8 mouse cellular contexts compared by ENCODE assay signal in genomic region chr7:19093537-19094385, GRCm38 (mm10). TPM values are rescaled to one million over a fixed set of nuclear protein-coding genes. Genes with fewer than 3 reads are reported as not detected.
DNase-seq lines count a peak whose midpoint lies in the region; ATAC-seq and TF ChIP-seq lines count a peak whose summit lies in the region.

No protein-coding gene starts in this region.

- TF ChIP-seq CTCF in liver, adult 2 months (IDR thresholded peaks at IDR 0.05; ENCODE audit: low read depth, low read length): no peak

- peak overlapping the region; percentile 87 for H3K4me3 ChIP-seq in heart, embryonic 10.5 days
- peak overlapping the region; percentile 78 for H3K4me3 ChIP-seq in kidney, embryonic 14.5 days (ENCODE audit: low read length)
- peak overlapping the region; percentile 76 for H3K4me3 ChIP-seq in liver, adult 2 months (ENCODE audit: insufficient read depth, low read depth, low read length)

- H3K4me1 ChIP-seq in heart, embryonic 10.5 days: peaks cover 64% of the 10 kb centered on the region
- H3K4me1 ChIP-seq in kidney, embryonic 14.5 days (ENCODE audit: control insufficient read depth, insufficient read depth, low read length): peaks cover 33% of the 10 kb centered on the region
- peaks cover 8% of the 10 kb centered on the region for H3K4me1 ChIP-seq in liver, adult 2 months (ENCODE audit: control insufficient read depth, insufficient read depth, low read length)

- peak overlapping the region; percentile 95 for H3K4me2 ChIP-seq in kidney, embryonic 14.5 days (replicated peaks; ENCODE audit: low read depth, low read length)

- peaks cover 39% of the 10 kb centered on the region; the same call in 1 of the 2 replicates for H3K36me3 ChIP-seq in heart, embryonic 10.5 days
- H3K36me3 ChIP-seq in kidney, embryonic 14.5 days (ENCODE audit: control insufficient read depth, insufficient read depth, low read length): peaks cover 22% of the 10 kb centered on the region
- H3K36me3 ChIP-seq in liver, adult 2 months (ENCODE audit: control insufficient read depth, insufficient read depth, low read length): no peaks in the 10 kb centered on the region
- no peaks in the 10 kb centered on the region for H3K36me3 ChIP-seq in splenic B cell, adult 2 months (ENCODE audit: control insufficient read depth, insufficient read depth, low read length, poor library complexity, severe bottlenecking)

- H3K9ac ChIP-seq in kidney, embryonic 14.5 days (ENCODE audit: low read depth, low read length): peak overlapping the region; percentile 92
- H3K9ac ChIP-seq in liver, adult 2 months (ENCODE audit: low read depth, low read length): peak overlapping the region; percentile 87

- ATAC-seq in erythroblast, adult 5-6 weeks (replicated peaks; ENCODE audit: low FRiP score, poor library complexity, severe bottlenecking): peak; percentile 67
- peak; percentile 86 for ATAC-seq in kidney, embryonic 14.5 days (ENCODE audit: low FRiP score, low TSS enrichment)

- no peaks in the 10 kb centered on the region for H3K9me3 ChIP-seq in heart, embryonic 10.5 days
- H3K9me3 ChIP-seq in kidney, embryonic 14.5 days (ENCODE audit: control insufficient read depth, low read length): no peaks in the 10 kb centered on the region

- peak; percentile 77 to 79 for DNase-seq in B cell, adult 2 months
- DNase-seq in adrenal gland, postnatal 25 days: peak; percentile 98
- DNase-seq in heart, embryonic 10.5 days (ENCODE audit: low spot score): peak; percentile 99
- peak; percentile 95 for DNase-seq in liver, adult 2 months (ENCODE audit: extremely low read depth, low read depth, low spot score)
- peak; percentile 87 for DNase-seq in naive thymus-derived CD4-positive, alpha-beta T cell, adult 2 months (ENCODE audit: low read depth)
- peak; percentile 82 for DNase-seq in splenic B cell, adult 2 months (ENCODE audit: low read depth, low spot score)

- H3K27ac ChIP-seq in heart, embryonic 10.5 days: peak overlapping the region; percentile 98
- H3K27ac ChIP-seq in kidney, embryonic 14.5 days (ENCODE audit: low read depth, low read length): peak overlapping the region; percentile 87
- peak overlapping the region; percentile 86 for H3K27ac ChIP-seq in liver, adult 2 months (replicated peaks; ENCODE audit: insufficient read depth, low read depth, low read length)

- peak; percentile 60 for TF ChIP-seq POLR2A in liver, adult 2 months (IDR thresholded peaks at IDR 0.05; ENCODE audit: extremely low read depth, insufficient read depth, low read length)

- H3K79me2 ChIP-seq in liver, adult 2 months (ENCODE audit: control insufficient read depth, insufficient read depth, low read length): peaks cover 3% of the 10 kb centered on the region; the same call in 1 of the 2 replicates

- H3K27me3 ChIP-seq in heart, embryonic 10.5 days (ENCODE audit: insufficient read depth, poor library complexity, severe bottlenecking): peaks cover 20% of the 10 kb centered on the region
- H3K27me3 ChIP-seq in kidney, embryonic 14.5 days (ENCODE audit: control insufficient read depth, insufficient read depth, low read length): no peaks in the 10 kb centered on the region
- H3K27me3 ChIP-seq in liver, adult 2 months (ENCODE audit: control insufficient read depth, insufficient read depth, low read length): no peaks in the 10 kb centered on the region
- peaks cover 1% of the 10 kb centered on the region for H3K27me3 ChIP-seq in splenic B cell, adult 2 months (ENCODE audit: control insufficient read depth, insufficient read depth, low read length, poor library complexity, severe bottlenecking)

- WGBS in heart, embryonic 10.5 days: under 1% methylated on average over 45 of the region's 45 CpGs
- 1% methylated on average over 45 of the region's 45 CpGs for WGBS in kidney, embryonic 14.5 days
- under 1% methylated on average over 45 of the region's 45 CpGs for WGBS in liver, adult 2 months

RNA-seq across cellular contexts. Expression of gene Six5, which starts 0.6 kb away (rescaled TPM):
- total RNA-seq in adrenal gland, postnatal 25 days (2021): 21.8 and 26.1 TPM in 2 replicates
- 0.42 TPM in 1 of 2 replicates, not detected in the other for total RNA-seq in erythroblast, adult 5-6 weeks (2015; ENCODE audit: low replicate concordance)
- total RNA-seq in erythroblast, adult 5-6 weeks (2017; ENCODE audit: low replicate concordance): not detected in 2 replicates
- 5.7 and 6.1 TPM in 2 replicates for polyA plus RNA-seq in heart, embryonic 10.5 days (2016; fragmentation: Nextera tagmentation; extraction: Ambion mirVana)
- 13.3 and 13.6 TPM in 2 replicates for polyA plus RNA-seq in kidney, embryonic 14.5 days (2014; fragmentation: Nextera tagmentation; extraction: Ambion mirVana)
- 1.8 and 2.3 TPM in 2 replicates for total RNA-seq in liver, adult 2 months (2014; rRNA removed)
- 5.2 and 8.7 TPM in 2 replicates for polyA plus RNA-seq in liver, adult 2 months (2012; rRNA removed)

RNA-seq across cellular contexts. Expression of gene Dmpk, which starts 10.1 kb away (rescaled TPM):
- total RNA-seq in adrenal gland, postnatal 25 days (2021): 106 and 114 TPM in 2 replicates
- total RNA-seq in erythroblast, adult 5-6 weeks (2015; ENCODE audit: low replicate concordance): 3.8 TPM in 1 of 2 replicates, not detected in the other
- 4.3 and 6.0 TPM in 2 replicates for total RNA-seq in erythroblast, adult 5-6 weeks (2017; ENCODE audit: low replicate concordance)
- 16.9 and 17.7 TPM in 2 replicates for polyA plus RNA-seq in heart, embryonic 10.5 days (2016; fragmentation: Nextera tagmentation; extraction: Ambion mirVana)
- 12.1 and 14.9 TPM in 2 replicates for polyA plus RNA-seq in kidney, embryonic 14.5 days (2014; fragmentation: Nextera tagmentation; extraction: Ambion mirVana)
- 13.6 and 24.8 TPM in 2 replicates for total RNA-seq in liver, adult 2 months (2014; rRNA removed)
- 60.0 and 76.4 TPM in 2 replicates for polyA plus RNA-seq in liver, adult 2 months (2012; rRNA removed)

RNA-seq across cellular contexts. Expression of gene Dmwd, which starts 17.7 kb away (rescaled TPM):
- total RNA-seq in adrenal gland, postnatal 25 days (2021): 53.1 and 64.1 TPM in 2 replicates
- 1.9 and 3.1 TPM in 2 replicates for total RNA-seq in erythroblast, adult 5-6 weeks (2015; ENCODE audit: low replicate concordance)
- 1.0 and 2.6 TPM in 2 replicates for total RNA-seq in erythroblast, adult 5-6 weeks (2017; ENCODE audit: low replicate concordance)
- polyA plus RNA-seq in heart, embryonic 10.5 days (2016; fragmentation: Nextera tagmentation; extraction: Ambion mirVana): 14.8 and 18.0 TPM in 2 replicates
- polyA plus RNA-seq in kidney, embryonic 14.5 days (2014; fragmentation: Nextera tagmentation; extraction: Ambion mirVana): 20.5 and 23.2 TPM in 2 replicates
- total RNA-seq in liver, adult 2 months (2014; rRNA removed): 4.5 and 6.7 TPM in 2 replicates
- polyA plus RNA-seq in liver, adult 2 months (2012; rRNA removed): 29.4 and 35.7 TPM in 2 replicates

RNA-seq across cellular contexts. Expression of gene Gm4969, which starts 24.4 kb away (rescaled TPM):
- 0.09 TPM in 1 of 2 replicates, not detected in the other for total RNA-seq in adrenal gland, postnatal 25 days (2021)
- total RNA-seq in erythroblast, adult 5-6 weeks (2015; ENCODE audit: low replicate concordance): not detected in 2 replicates
- 0.28 TPM in 1 of 2 replicates, not detected in the other for total RNA-seq in erythroblast, adult 5-6 weeks (2017; ENCODE audit: low replicate concordance)
- 1.7 and 2.1 TPM in 2 replicates for polyA plus RNA-seq in heart, embryonic 10.5 days (2016; fragmentation: Nextera tagmentation; extraction: Ambion mirVana)
- 2.3 and 4.5 TPM in 2 replicates for polyA plus RNA-seq in kidney, embryonic 14.5 days (2014; fragmentation: Nextera tagmentation; extraction: Ambion mirVana)
- 0.09 TPM in 1 of 2 replicates, not detected in the other for total RNA-seq in liver, adult 2 months (2014; rRNA removed)
- 0.02 TPM in 1 of 2 replicates, not detected in the other for polyA plus RNA-seq in liver, adult 2 months (2012; rRNA removed)

RNA-seq across cellular contexts. Expression of gene Fbxo46, which starts 25.9 kb away (rescaled TPM):
- 11.7 and 15.1 TPM in 2 replicates for total RNA-seq in adrenal gland, postnatal 25 days (2021)
- total RNA-seq in erythroblast, adult 5-6 weeks (2015; ENCODE audit: low replicate concordance): 0.21 and 0.77 TPM in 2 replicates
- 2.1 and 2.5 TPM in 2 replicates for total RNA-seq in erythroblast, adult 5-6 weeks (2017; ENCODE audit: low replicate concordance)
- polyA plus RNA-seq in heart, embryonic 10.5 days (2016; fragmentation: Nextera tagmentation; extraction: Ambion mirVana): 12.2 and 13.1 TPM in 2 replicates
- 5.7 and 10.0 TPM in 2 replicates for polyA plus RNA-seq in kidney, embryonic 14.5 days (2014; fragmentation: Nextera tagmentation; extraction: Ambion mirVana)
- total RNA-seq in liver, adult 2 months (2014; rRNA removed): 2.4 and 3.2 TPM in 2 replicates
- polyA plus RNA-seq in liver, adult 2 months (2012; rRNA removed): 4.3 and 5.0 TPM in 2 replicates

Comparison
In these comparisons a context has a peak if more than half of its experiments do, and no peak if none do; other contexts are left out.
1. Peak in every context shown above with its lines: DNase-seq, ATAC-seq, H3K4me3 ChIP-seq and H3K27ac ChIP-seq.